Mouse (Mus musculus): Measurements from ENCODE around the gene Fscn1. TPM values are rescaled to one million over a fixed set of nuclear protein-coding genes. Genes with fewer than 3 reads are reported as not detected.

Gene Fscn1
- total and polyA plus RNA-seq, 2 experiments: 2.0 to 4.4 TPM

- H3K79me2 ChIP-seq (ENCODE audit: control insufficient read depth, insufficient read depth, low read length): no peaks in the 10 kb centered on the region
- no peak for TF ChIP-seq POLR2A (IDR thresholded peaks at IDR 0.05; ENCODE audit: extremely low read depth, insufficient read depth, low read length)
- no peak overlapping the region for H3K4me3 ChIP-seq (ENCODE audit: insufficient read depth, low read depth, low read length)
- H3K4me1 ChIP-seq (ENCODE audit: control insufficient read depth, insufficient read depth, low read length): peaks cover 5% of the 10 kb centered on the region
- H3K9ac ChIP-seq (ENCODE audit: low read depth, low read length): no peak overlapping the region
- H3K27ac ChIP-seq (replicated peaks; ENCODE audit: insufficient read depth, low read depth, low read length): peak overlapping the region; percentile 27; the same call in 1 of the 2 replicates
- H3K36me3 ChIP-seq (ENCODE audit: control insufficient read depth, insufficient read depth, low read length): no peaks in the 10 kb centered on the region; the same call in 1 of the 2 replicates
- 83% methylated on average over 9 of the region's 9 CpGs for WGBS
- no peaks in the 10 kb centered on the region for H3K27me3 ChIP-seq (ENCODE audit: control insufficient read depth, insufficient read depth, low read length)
- DNase-seq (ENCODE audit: extremely low read depth, low read depth, low spot score): no peak
Measured at GRCm38 (mm10) chr5:142997526-142997925, 37.4 kb downstream of the Fscn1 start.

- Histone ChIP-seq H3K4me1 (ENCODE audit: control insufficient read depth, insufficient read depth, low read length) (peaks cover 5% of the 10 kb centered on the region), H3K27me3 (ENCODE audit: control insufficient read depth, insufficient read depth, low read length) (no peaks in the 10 kb centered on the region), H3K79me2 (ENCODE audit: control insufficient read depth, insufficient read depth, low read length) (no peaks in the 10 kb centered on the region), H3K27ac (replicated peaks; ENCODE audit: insufficient read depth, low read depth, low read length) (no peak overlapping the region), H3K4me3 (ENCODE audit: insufficient read depth, low read depth, low read length) (no peak overlapping the region), H3K9ac (ENCODE audit: low read depth, low read length) (no peak overlapping the region), H3K36me3 (ENCODE audit: control insufficient read depth, insufficient read depth, low read length) (no peaks in the 10 kb centered on the region; the same call in 1 of the 2 replicates)
- no peak for TF ChIP-seq POLR2A (IDR thresholded peaks at IDR 0.05; ENCODE audit: extremely low read depth, insufficient read depth, low read length)
- TF ChIP-seq CTCF (IDR thresholded peaks at IDR 0.05; ENCODE audit: low read depth, low read length): no peak
- DNase-seq (ENCODE audit: extremely low read depth, low read depth, low spot score): peak; percentile 15
- 31% methylated on average over 2 of the region's 2 CpGs for WGBS
Measured at GRCm38 (mm10) chr5:142998171-142998570, 38.0 kb downstream of the Fscn1 start.

- no peak for DNase-seq (ENCODE audit: extremely low read depth, low read depth, low spot score)
- WGBS: 71% methylated on average over 4 of the region's 4 CpGs
- H3K27ac ChIP-seq (replicated peaks; ENCODE audit: insufficient read depth, low read depth, low read length): 0 out of 2 replicates have a peak overlapping the region, but pooled peaks have one; percentile 4
- H3K27me3 ChIP-seq (ENCODE audit: control insufficient read depth, insufficient read depth, low read length): no peaks in the 10 kb centered on the region
- H3K4me3 ChIP-seq (ENCODE audit: insufficient read depth, low read depth, low read length): no peak overlapping the region
- H3K79me2 ChIP-seq (ENCODE audit: control insufficient read depth, insufficient read depth, low read length): no peaks in the 10 kb centered on the region
- H3K9ac ChIP-seq (ENCODE audit: low read depth, low read length): no peak overlapping the region
- H3K4me1 ChIP-seq (ENCODE audit: control insufficient read depth, insufficient read depth, low read length): peaks cover 5% of the 10 kb centered on the region
- H3K36me3 ChIP-seq (ENCODE audit: control insufficient read depth, insufficient read depth, low read length): no peaks in the 10 kb centered on the region; the same call in 1 of the 2 replicates
- TF ChIP-seq CTCF (IDR thresholded peaks at IDR 0.05; ENCODE audit: low read depth, low read length) (no peak), POLR2A (IDR thresholded peaks at IDR 0.05; ENCODE audit: extremely low read depth, insufficient read depth, low read length) (no peak)
Measured at GRCm38 (mm10) chr5:143000091-143000490, 39.9 kb downstream of the Fscn1 start.

- peak; percentile 9 for DNase-seq (ENCODE audit: extremely low read depth, low read depth, low spot score)
- Histone ChIP-seq H3K4me1 (ENCODE audit: control insufficient read depth, insufficient read depth, low read length) (peaks cover 5% of the 10 kb centered on the region), H3K9ac (ENCODE audit: low read depth, low read length) (no peak overlapping the region; the same call in 1 of the 2 replicates), H3K79me2 (ENCODE audit: control insufficient read depth, insufficient read depth, low read length) (no peaks in the 10 kb centered on the region), H3K27ac (replicated peaks; ENCODE audit: insufficient read depth, low read depth, low read length) (peak overlapping the region; percentile 14), H3K36me3 (ENCODE audit: control insufficient read depth, insufficient read depth, low read length) (no peaks in the 10 kb centered on the region; the same call in 1 of the 2 replicates), H3K27me3 (ENCODE audit: control insufficient read depth, insufficient read depth, low read length) (no peaks in the 10 kb centered on the region), H3K4me3 (ENCODE audit: insufficient read depth, low read depth, low read length) (no peak overlapping the region)
- TF ChIP-seq CTCF (IDR thresholded peaks at IDR 0.05; ENCODE audit: low read depth, low read length) (no peak), POLR2A (IDR thresholded peaks at IDR 0.05; ENCODE audit: extremely low read depth, insufficient read depth, low read length) (no peak)
- 78% methylated on average over 9 of the region's 9 CpGs for WGBS
Measured at GRCm38 (mm10) chr5:143000654-143001500, 40.7 kb downstream of the Fscn1 start.

GRCm38 (mm10) chr5:143009383-143009782 is 49.2 kb downstream of the Fscn1 start:
- Histone ChIP-seq H3K4me3 (ENCODE audit: insufficient read depth, low read depth, low read length) (no peak overlapping the region), H3K27ac (replicated peaks; ENCODE audit: insufficient read depth, low read depth, low read length) (no peak overlapping the region), H3K36me3 (ENCODE audit: control insufficient read depth, insufficient read depth, low read length) (peaks cover 23% of the 10 kb centered on the region), H3K9ac (ENCODE audit: low read depth, low read length) (no peak overlapping the region), H3K79me2 (ENCODE audit: control insufficient read depth, insufficient read depth, low read length) (no peaks in the 10 kb centered on the region), H3K27me3 (ENCODE audit: control insufficient read depth, insufficient read depth, low read length) (no peaks in the 10 kb centered on the region), H3K4me1 (ENCODE audit: control insufficient read depth, insufficient read depth, low read length) (no peaks in the 10 kb centered on the region)
- TF ChIP-seq CTCF (IDR thresholded peaks at IDR 0.05; ENCODE audit: low read depth, low read length) (no peak), POLR2A (IDR thresholded peaks at IDR 0.05; ENCODE audit: extremely low read depth, insufficient read depth, low read length) (no peak)
- WGBS: 97% methylated on average over 11 of the region's 11 CpGs
- DNase-seq (ENCODE audit: extremely low read depth, low read depth, low spot score): no peak

DNA sequence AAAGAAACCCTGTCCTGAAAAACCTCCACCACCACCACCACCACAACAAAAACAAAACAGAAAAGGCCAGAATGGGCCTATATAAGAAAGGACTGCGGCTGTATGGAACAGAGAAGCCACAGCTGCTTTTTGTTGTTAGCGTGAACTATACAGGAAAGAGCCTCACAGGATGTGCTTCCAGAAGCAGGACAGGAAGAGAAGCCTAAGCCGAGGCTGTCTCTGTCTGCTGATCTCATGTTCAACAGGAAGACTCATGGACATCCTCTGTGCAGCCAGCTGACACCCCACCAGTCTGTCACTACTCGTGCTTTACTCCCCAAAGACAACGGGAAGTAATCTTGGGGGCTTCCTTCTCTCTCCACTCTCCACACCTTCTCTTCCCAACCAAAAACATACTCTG is 57.3 kb downstream of the Fscn1 start:
- no peaks in the 10 kb centered on the region for H3K79me2 ChIP-seq (ENCODE audit: control insufficient read depth, insufficient read depth, low read length)
- H3K27ac ChIP-seq (replicated peaks; ENCODE audit: insufficient read depth, low read depth, low read length): peak overlapping the region; percentile 33; the same call in 1 of the 2 replicates
- no peaks in the 10 kb centered on the region for H3K4me1 ChIP-seq (ENCODE audit: control insufficient read depth, insufficient read depth, low read length)
- no peak for TF ChIP-seq POLR2A (IDR thresholded peaks at IDR 0.05; ENCODE audit: extremely low read depth, insufficient read depth, low read length)
- TF ChIP-seq CTCF (IDR thresholded peaks at IDR 0.05; ENCODE audit: low read depth, low read length): no peak
- 69% methylated on average over 5 of the region's 5 CpGs for WGBS
- no peak for DNase-seq (ENCODE audit: extremely low read depth, low read depth, low spot score)
- peaks cover 31% of the 10 kb centered on the region for H3K36me3 ChIP-seq (ENCODE audit: control insufficient read depth, insufficient read depth, low read length)
- no peaks in the 10 kb centered on the region for H3K27me3 ChIP-seq (ENCODE audit: control insufficient read depth, insufficient read depth, low read length)
- H3K9ac ChIP-seq (ENCODE audit: low read depth, low read length): no peak overlapping the region
- H3K4me3 ChIP-seq (ENCODE audit: insufficient read depth, low read depth, low read length): no peak overlapping the region

Other genes starting within 250 kb of the Fscn1 start
- gene Tnrc18, start 142.7 kb upstream of the Fscn1 start, total RNA-seq (2014; rRNA removed): 4.0 and 9.0 TPM in 2 replicates
- gene Tnrc18, start 142.7 kb upstream of the Fscn1 start, polyA plus RNA-seq (2012; rRNA removed): 14.5 and 17.8 TPM in 2 replicates
- 1.5 and 2.4 TPM in 2 replicates for gene Fbxl18, start 64.9 kb upstream of the Fscn1 start, total RNA-seq (2014; rRNA removed)
- 9.3 and 10.6 TPM in 2 replicates for gene Fbxl18, start 64.9 kb upstream of the Fscn1 start, polyA plus RNA-seq (2012; rRNA removed)
- gene Actb, start 53.6 kb upstream of the Fscn1 start, total RNA-seq (2014; rRNA removed): 726 and 988 TPM in 2 replicates
- 1,363 and 1,398 TPM in 2 replicates for gene Actb, start 53.6 kb upstream of the Fscn1 start, polyA plus RNA-seq (2012; rRNA removed)
- gene Rnf216, start 152.7 kb downstream of the Fscn1 start, total RNA-seq (2014; rRNA removed): 10.8 and 11.5 TPM in 2 replicates
- 10.4 and 12.1 TPM in 2 replicates for gene Rnf216, start 152.7 kb downstream of the Fscn1 start, polyA plus RNA-seq (2012; rRNA removed)
- not detected in 2 replicates for gene Olfr718-ps1, start 187.2 kb downstream of the Fscn1 start, total RNA-seq (2014; rRNA removed)
- not detected in 2 replicates for gene Olfr718-ps1, start 187.2 kb downstream of the Fscn1 start, polyA plus RNA-seq (2012; rRNA removed)
- gene Rbak, start 220.4 kb downstream of the Fscn1 start, total RNA-seq (2014; rRNA removed): 3.1 and 4.6 TPM in 2 replicates
- gene Rbak, start 220.4 kb downstream of the Fscn1 start, polyA plus RNA-seq (2012; rRNA removed): 0.82 and 1.2 TPM in 2 replicates
- not detected in 2 replicates for gene Spdye4b, start 220.7 kb downstream of the Fscn1 start, total RNA-seq (2014; rRNA removed)
- not detected in 2 replicates for gene Spdye4b, start 220.7 kb downstream of the Fscn1 start, polyA plus RNA-seq (2012; rRNA removed)